Mouse (Mus musculus): ENCODE measurements around the gene Ccdc150.

Ccdc150 gene

GRCm38 (mm10) chr1:54332988-54333387 lies 82.5 kb downstream of the Ccdc150 start:
- Histone ChIP-seq H3K4me3 (replicated peaks; ENCODE audit: low read length) (no peak overlapping the region), H3K27me3 (ENCODE audit: insufficient read depth, low read length) (no peaks in the 10 kb centered on the region), H3K4me1 (replicated peaks; ENCODE audit: low read depth, low read length) (no peaks in the 10 kb centered on the region), H3K36me3 (ENCODE audit: insufficient read depth, low read length) (no peaks in the 10 kb centered on the region), H3K9me3 (ENCODE audit: low read length) (0 out of 2 replicates have a peak, but pooled peaks cover 7% of the 10 kb centered on the region)
- TF ChIP-seq CTCF (conservative IDR thresholded peaks at IDR 0.05; ENCODE audit: low read length) (no peak; the same call in 1 of the 2 replicates), POU5F1 (IDR thresholded peaks at IDR 0.05; ENCODE audit: borderline replicate concordance, low read length) (no peak)

DNA sequence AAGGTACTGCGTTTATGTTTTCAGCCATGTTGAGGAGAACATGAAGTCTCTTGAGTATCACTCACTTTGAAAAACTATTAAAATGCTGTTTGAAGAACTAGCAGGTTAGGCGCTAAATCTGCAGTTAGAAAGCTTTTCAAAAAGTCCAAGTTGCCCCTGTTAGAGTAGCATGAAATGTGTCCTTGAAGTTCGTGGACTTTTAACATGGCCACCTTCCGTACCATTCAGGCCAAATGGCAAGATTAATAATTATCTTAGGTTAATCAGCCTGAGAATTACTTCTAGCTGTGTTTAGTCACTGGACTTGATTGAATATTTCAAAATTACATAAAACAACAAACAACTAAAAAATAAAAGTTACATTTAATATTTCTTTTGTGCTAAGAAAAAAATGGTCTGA lies 104.3 kb downstream of the Ccdc150 start:
- TF ChIP-seq CTCF (conservative IDR thresholded peaks at IDR 0.05; ENCODE audit: low read length) (no peak), POU5F1 (IDR thresholded peaks at IDR 0.05; ENCODE audit: borderline replicate concordance, low read length) (no peak), NANOG (IDR thresholded peaks at IDR 0.05; ENCODE audit: borderline replicate concordance, low read length) (no peak)
- H3K4me3 ChIP-seq (replicated peaks; ENCODE audit: low read length): no peak overlapping the region
- H3K4me1 ChIP-seq (replicated peaks; ENCODE audit: low read depth, low read length): no peaks in the 10 kb centered on the region
- H3K36me3 ChIP-seq (ENCODE audit: insufficient read depth, low read length): no peaks in the 10 kb centered on the region
- H3K27me3 ChIP-seq (ENCODE audit: insufficient read depth, low read length): no peaks in the 10 kb centered on the region
- 0 out of 2 replicates have a peak, but pooled peaks cover 3% of the 10 kb centered on the region for H3K9me3 ChIP-seq (ENCODE audit: low read length)

DNA sequence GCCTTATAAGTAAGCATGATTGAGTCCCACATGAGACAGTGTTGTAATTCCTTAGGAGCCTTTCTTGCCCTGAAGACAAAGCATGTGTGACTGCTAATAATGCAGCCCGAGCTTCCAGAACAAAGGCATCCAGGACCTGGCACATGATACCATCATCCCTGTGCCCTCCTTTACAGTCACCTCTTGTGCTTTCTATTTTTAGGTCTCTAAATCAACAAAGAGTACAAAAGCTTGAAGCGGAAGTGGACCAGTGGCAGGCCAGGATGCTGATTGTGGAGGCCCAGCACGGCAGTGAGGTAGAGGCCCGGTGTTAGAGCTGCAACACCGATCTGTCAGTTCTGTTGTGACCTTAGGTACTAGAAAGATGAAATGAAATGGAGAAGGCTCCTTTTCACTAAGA lies 105.0 kb downstream of the Ccdc150 start:
- Histone ChIP-seq H3K9me3 (ENCODE audit: low read length) (0 out of 2 replicates have a peak, but pooled peaks cover 3% of the 10 kb centered on the region), H3K4me1 (replicated peaks; ENCODE audit: low read depth, low read length) (no peaks in the 10 kb centered on the region), H3K4me3 (replicated peaks; ENCODE audit: low read length) (no peak overlapping the region), H3K27me3 (ENCODE audit: insufficient read depth, low read length) (no peaks in the 10 kb centered on the region), H3K36me3 (ENCODE audit: insufficient read depth, low read length) (no peaks in the 10 kb centered on the region)
- TF ChIP-seq CTCF (conservative IDR thresholded peaks at IDR 0.05; ENCODE audit: low read length) (no peak), NANOG (IDR thresholded peaks at IDR 0.05; ENCODE audit: borderline replicate concordance, low read length) (no peak), POU5F1 (IDR thresholded peaks at IDR 0.05; ENCODE audit: borderline replicate concordance, low read length) (no peak)

GRCm38 (mm10) chr1:54356566-54356965 lies 106.1 kb downstream of the Ccdc150 start:
- TF ChIP-seq CTCF (conservative IDR thresholded peaks at IDR 0.05; ENCODE audit: low read length): no peak
- TF ChIP-seq NANOG (IDR thresholded peaks at IDR 0.05; ENCODE audit: borderline replicate concordance, low read length): no peak
- TF ChIP-seq POU5F1 (IDR thresholded peaks at IDR 0.05; ENCODE audit: borderline replicate concordance, low read length): no peak

DNA sequence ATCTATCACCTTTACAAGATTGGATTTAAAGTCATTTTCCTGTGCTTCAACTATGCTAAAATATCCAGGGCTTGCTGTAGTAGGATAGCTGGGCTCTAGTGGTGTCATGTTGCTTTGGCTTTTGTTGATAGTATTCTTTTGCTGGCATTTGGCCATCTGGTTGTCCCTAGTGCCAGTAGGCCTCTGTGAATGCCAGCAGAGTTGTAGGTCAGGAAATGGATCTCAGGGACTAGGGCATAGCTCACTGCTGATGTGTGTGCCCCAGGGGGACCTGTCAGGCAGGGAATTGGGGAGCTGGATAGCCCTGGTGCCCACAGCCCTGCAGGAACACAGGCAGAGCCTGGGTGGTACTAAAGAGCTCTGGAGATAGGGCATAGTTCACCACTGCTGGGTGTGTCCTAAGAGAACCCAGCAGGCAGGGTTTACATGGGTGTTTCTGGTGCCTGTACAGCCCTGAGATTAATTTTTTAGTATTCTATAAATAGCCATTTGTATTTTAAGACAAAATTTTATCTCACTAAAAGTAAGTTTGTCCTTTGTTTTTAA lies 127.1 kb downstream of the Ccdc150 start:
- no peak for TF ChIP-seq POU5F1 (IDR thresholded peaks at IDR 0.05; ENCODE audit: borderline replicate concordance, low read length)
- TF ChIP-seq CTCF (conservative IDR thresholded peaks at IDR 0.05; ENCODE audit: low read length): no peak
- TF ChIP-seq NANOG (IDR thresholded peaks at IDR 0.05; ENCODE audit: borderline replicate concordance, low read length): no peak
- Histone ChIP-seq H3K4me1 (replicated peaks; ENCODE audit: low read depth, low read length) (peaks cover 2% of the 10 kb centered on the region; the same call in 1 of the 2 replicates), H3K27me3 (ENCODE audit: insufficient read depth, low read length) (no peaks in the 10 kb centered on the region), H3K9me3 (ENCODE audit: low read length) (peaks cover 3% of the 10 kb centered on the region; the same call in 1 of the 2 replicates), H3K36me3 (ENCODE audit: insufficient read depth, low read length) (no peaks in the 10 kb centered on the region), H3K4me3 (replicated peaks; ENCODE audit: low read length) (no peak overlapping the region)

More at GRCm38 (mm10) chr1:54356566-54356965, 106.1 kb downstream of the Ccdc150 start:
- H3K9me3 ChIP-seq (ENCODE audit: low read length): no peaks in the 10 kb centered on the region
- H3K36me3 ChIP-seq (ENCODE audit: insufficient read depth, low read length): no peaks in the 10 kb centered on the region
- H3K27me3 ChIP-seq (ENCODE audit: insufficient read depth, low read length): no peaks in the 10 kb centered on the region
- no peaks in the 10 kb centered on the region for H3K4me1 ChIP-seq (replicated peaks; ENCODE audit: low read depth, low read length)
- H3K4me3 ChIP-seq (replicated peaks; ENCODE audit: low read length): no peak overlapping the region

- no peaks in the 10 kb centered on the region for H3K36me3 ChIP-seq (ENCODE audit: insufficient read depth, low read length)
- no peaks in the 10 kb centered on the region for H3K27me3 ChIP-seq (ENCODE audit: insufficient read depth, low read length)
- H3K4me3 ChIP-seq (replicated peaks; ENCODE audit: low read length): no peak overlapping the region
- TF ChIP-seq NANOG (IDR thresholded peaks at IDR 0.05; ENCODE audit: borderline replicate concordance, low read length) (no peak), POU5F1 (IDR thresholded peaks at IDR 0.05; ENCODE audit: borderline replicate concordance, low read length) (no peak), CTCF (conservative IDR thresholded peaks at IDR 0.05; ENCODE audit: low read length) (peak; percentile 83)
- H3K9me3 ChIP-seq (ENCODE audit: low read length): peaks cover 3% of the 10 kb centered on the region; the same call in 1 of the 2 replicates
- peaks cover 32% of the 10 kb centered on the region for H3K4me1 ChIP-seq (replicated peaks; ENCODE audit: low read depth, low read length)
Measured at GRCm38 (mm10) chr1:54380978-54381914, 130.8 kb downstream of the Ccdc150 start.

DNA sequence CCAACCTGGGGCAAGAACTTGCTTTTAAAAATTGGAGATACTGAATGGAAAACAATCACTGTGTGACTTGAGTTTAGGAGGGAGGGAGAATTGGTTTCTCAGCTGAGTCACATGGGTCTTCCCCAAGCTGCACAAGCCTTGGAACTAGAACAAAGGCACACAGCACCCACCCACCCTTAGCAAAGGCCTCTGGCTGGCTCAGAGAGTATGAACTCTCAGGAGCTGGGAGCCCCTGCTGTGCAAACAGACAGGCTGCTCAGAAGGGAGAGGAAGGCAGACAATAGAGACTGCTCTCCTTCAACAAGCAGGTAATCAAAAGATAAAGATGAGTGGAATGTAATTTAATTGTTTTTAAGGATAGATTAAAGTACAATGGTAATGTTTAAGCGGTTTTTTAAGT lies 133.7 kb downstream of the Ccdc150 start:
- Histone ChIP-seq H3K36me3 (ENCODE audit: insufficient read depth, low read length) (no peaks in the 10 kb centered on the region), H3K4me1 (replicated peaks; ENCODE audit: low read depth, low read length) (peaks cover 32% of the 10 kb centered on the region), H3K27me3 (ENCODE audit: insufficient read depth, low read length) (no peaks in the 10 kb centered on the region), H3K4me3 (replicated peaks; ENCODE audit: low read length) (no peak overlapping the region), H3K9me3 (ENCODE audit: low read length) (peaks cover 3% of the 10 kb centered on the region; the same call in 1 of the 2 replicates)
- no peak for TF ChIP-seq POU5F1 (IDR thresholded peaks at IDR 0.05; ENCODE audit: borderline replicate concordance, low read length)
- no peak for TF ChIP-seq CTCF (conservative IDR thresholded peaks at IDR 0.05; ENCODE audit: low read length)
- TF ChIP-seq NANOG (IDR thresholded peaks at IDR 0.05; ENCODE audit: borderline replicate concordance, low read length): peak; percentile 93

- peaks cover 12% of the 10 kb centered on the region for H3K4me1 ChIP-seq (replicated peaks; ENCODE audit: low read depth, low read length)
- peaks cover 72% of the 10 kb centered on the region for H3K36me3 ChIP-seq (ENCODE audit: insufficient read depth, low read length)
- H3K9me3 ChIP-seq (ENCODE audit: low read length): no peaks in the 10 kb centered on the region
- H3K4me3 ChIP-seq (replicated peaks; ENCODE audit: low read length): no peak overlapping the region
- TF ChIP-seq NANOG (IDR thresholded peaks at IDR 0.05; ENCODE audit: borderline replicate concordance, low read length) (peak; percentile 34; the same call in 1 of the 2 replicates), POU5F1 (IDR thresholded peaks at IDR 0.05; ENCODE audit: borderline replicate concordance, low read length) (no peak)
- H3K27me3 ChIP-seq (ENCODE audit: insufficient read depth, low read length): no peaks in the 10 kb centered on the region
Measured at GRCm38 (mm10) chr1:54402736-54403135, 152.3 kb downstream of the Ccdc150 start.
